In genomic region chr8:8688823-8689453, GRCm38 (mm10) we compare ENCODE assay signal across 8 mouse cellular contexts. TPM values are rescaled to one million over a fixed set of nuclear protein-coding genes. Genes with fewer than 3 reads are reported as not detected.
A peak's percentile ranks its signal among the peaks of the same experiment; 100 is the strongest.
DNase-seq lines count a peak whose midpoint lies in the region; ATAC-seq and TF ChIP-seq lines count a peak whose summit lies in the region.

No protein-coding gene starts in this region.

- no peaks in the 10 kb centered on the region for H3K9me3 ChIP-seq in lung, embryonic 15.5 days
- H3K9me3 ChIP-seq in embryonic facial prominence, embryonic 11.5 days (replicated peaks; ENCODE audit: control insufficient read depth, low read length): no peaks in the 10 kb centered on the region
- no peaks in the 10 kb centered on the region for H3K9me3 ChIP-seq in intestine, postnatal 0 days (ENCODE audit: control insufficient read depth)
- no peaks in the 10 kb centered on the region for H3K9me3 ChIP-seq in neural tube, embryonic 15.5 days (replicated peaks)

- H3K36me3 ChIP-seq in lung, embryonic 15.5 days: no peaks in the 10 kb centered on the region
- H3K36me3 ChIP-seq in embryonic facial prominence, embryonic 11.5 days (replicated peaks; ENCODE audit: control insufficient read depth, insufficient read depth, low read depth, low read length): no peaks in the 10 kb centered on the region
- no peaks in the 10 kb centered on the region for H3K36me3 ChIP-seq in intestine, postnatal 0 days (ENCODE audit: control insufficient read depth, insufficient read depth)
- H3K36me3 ChIP-seq in neural tube, embryonic 15.5 days: no peaks in the 10 kb centered on the region

- no peak for DNase-seq in lung, postnatal 4 days
- peak; percentile 43 for DNase-seq in embryonic facial prominence, embryonic 11.5 days (ENCODE audit: low spot score)
- DNase-seq in urinary bladder, postnatal 25 days (ENCODE audit: low spot score): no peak
- no peak for DNase-seq in cerebellum, adult 18-20 months
- DNase-seq in embryo, embryonic 11 days: no peak

- H3K4me3 ChIP-seq in lung, embryonic 15.5 days: peak overlapping the region; percentile 96
- H3K4me3 ChIP-seq in embryonic facial prominence, embryonic 11.5 days (ENCODE audit: low read depth, low read length): peak overlapping the region; percentile 94
- H3K4me3 ChIP-seq in intestine, postnatal 0 days (ENCODE audit: low read depth, low read length): peak overlapping the region; percentile 89
- H3K4me3 ChIP-seq in neural tube, embryonic 15.5 days (replicated peaks): peak overlapping the region; percentile 91

- peaks cover 36% of the 10 kb centered on the region for H3K4me1 ChIP-seq in lung, embryonic 15.5 days
- H3K4me1 ChIP-seq in embryonic facial prominence, embryonic 11.5 days (ENCODE audit: control insufficient read depth, insufficient read depth, low read length): peaks cover 7% of the 10 kb centered on the region
- peaks cover 11% of the 10 kb centered on the region for H3K4me1 ChIP-seq in intestine, postnatal 0 days (replicated peaks; ENCODE audit: control insufficient read depth, insufficient read depth, low read length)
- peaks cover 43% of the 10 kb centered on the region for H3K4me1 ChIP-seq in neural tube, embryonic 15.5 days

- H3K27ac ChIP-seq in lung, embryonic 15.5 days: no peak overlapping the region
- no peak overlapping the region for H3K27ac ChIP-seq in embryonic facial prominence, embryonic 11.5 days (replicated peaks; ENCODE audit: low read depth, low read length)
- H3K27ac ChIP-seq in intestine, postnatal 0 days (ENCODE audit: low read depth, low read length): no peak overlapping the region
- no peak overlapping the region for H3K27ac ChIP-seq in neural tube, embryonic 15.5 days (replicated peaks)

- H3K9ac ChIP-seq in lung, embryonic 15.5 days: peak overlapping the region; percentile 100
- peak overlapping the region; percentile 100 for H3K9ac ChIP-seq in embryonic facial prominence, embryonic 11.5 days (replicated peaks; ENCODE audit: low read length)
- H3K9ac ChIP-seq in intestine, postnatal 0 days (ENCODE audit: low read depth, low read length): peak overlapping the region; percentile 99; the same call in 1 of the 2 replicates
- H3K9ac ChIP-seq in neural tube, embryonic 15.5 days (replicated peaks): peak overlapping the region; percentile 100

- ATAC-seq in lung, embryonic 15.5 days (ENCODE audit: borderline replicate concordance, extremely low read depth, low FRiP score, low TSS enrichment): no peak
- ATAC-seq in embryonic facial prominence, embryonic 11.5 days (replicated peaks; ENCODE audit: insufficient number of reproducible peaks, low FRiP score, low TSS enrichment, low read depth): no peak
- ATAC-seq in intestine, postnatal 0 days: no peak
- no peak for ATAC-seq in neural tube, embryonic 15.5 days (ENCODE audit: low FRiP score)

- no peaks in the 10 kb centered on the region for H3K27me3 ChIP-seq in lung, embryonic 15.5 days
- no peaks in the 10 kb centered on the region for H3K27me3 ChIP-seq in embryonic facial prominence, embryonic 11.5 days (ENCODE audit: control insufficient read depth, insufficient read depth, low read length)
- no peaks in the 10 kb centered on the region for H3K27me3 ChIP-seq in intestine, postnatal 0 days (replicated peaks; ENCODE audit: control insufficient read depth, insufficient read depth, low read length)
- no peaks in the 10 kb centered on the region for H3K27me3 ChIP-seq in neural tube, embryonic 15.5 days (replicated peaks)

- WGBS in lung, embryonic 15.5 days: 5% methylated on average over 9 of the region's 9 CpGs
- WGBS in embryonic facial prominence, embryonic 11.5 days: 13% methylated on average over 9 of the region's 9 CpGs
- WGBS in intestine, postnatal 0 days: 6% methylated on average over 9 of the region's 9 CpGs
- 9% methylated on average over 9 of the region's 9 CpGs for WGBS in neural tube, embryonic 15.5 days

- peak overlapping the region; percentile 57 for H3K4me2 ChIP-seq in lung, embryonic 15.5 days
- peak overlapping the region; percentile 75 for H3K4me2 ChIP-seq in embryonic facial prominence, embryonic 11.5 days (ENCODE audit: low read depth, low read length)
- H3K4me2 ChIP-seq in intestine, postnatal 0 days (replicated peaks; ENCODE audit: low read depth): peak overlapping the region; percentile 95
- H3K4me2 ChIP-seq in neural tube, embryonic 15.5 days: peak overlapping the region; percentile 83

- TF ChIP-seq CTCF in intestine, postnatal 0 days (IDR thresholded peaks at IDR 0.05; ENCODE audit: low read depth): no peak

RNA-seq across cellular contexts. Expression of gene Arglu1, which starts 1.4 kb away (rescaled TPM):
- 152 and 154 TPM in 2 replicates for polyA plus RNA-seq in lung, embryonic 15.5 days (2015; fragmentation: Nextera tagmentation; extraction: Ambion mirVana)
- polyA plus RNA-seq in embryonic facial prominence, embryonic 11.5 days (2014; fragmentation: Nextera tagmentation; extraction: Ambion mirVana): 148 and 156 TPM in 2 replicates
- 67.4 and 78.2 TPM in 2 replicates for polyA plus RNA-seq in intestine, postnatal 0 days (2015; fragmentation: Nextera tagmentation; extraction: Ambion mirVana)
- polyA plus RNA-seq in neural tube, embryonic 15.5 days (2015; fragmentation: Nextera tagmentation; extraction: Ambion mirVana): 148 and 164 TPM in 2 replicates

RNA-seq across cellular contexts. Expression of gene Efnb2, which starts 27.9 kb away (rescaled TPM):
- polyA plus RNA-seq in lung, embryonic 15.5 days (2015; fragmentation: Nextera tagmentation; extraction: Ambion mirVana): 25.7 and 26.2 TPM in 2 replicates
- 38.9 and 39.1 TPM in 2 replicates for polyA plus RNA-seq in embryonic facial prominence, embryonic 11.5 days (2014; fragmentation: Nextera tagmentation; extraction: Ambion mirVana)
- polyA plus RNA-seq in intestine, postnatal 0 days (2015; fragmentation: Nextera tagmentation; extraction: Ambion mirVana): 6.7 and 7.6 TPM in 2 replicates
- polyA plus RNA-seq in neural tube, embryonic 15.5 days (2015; fragmentation: Nextera tagmentation; extraction: Ambion mirVana): 14.7 TPM in 2 replicates
